Mouse (Mus musculus) cortical plate, adult 2 months (tissue): ENCODE measurements around the gene Tnnc1.

Source experiments
- CTCF ChIP-seq: fragments of 200-500 bp; IDR thresholded peaks from 2 replicates; pipeline ENCODE4 v1.5.1; 2011; ENCODE audit warnings: mild to moderate bottlenecking, control low read depth, low read length; ENCODE audit not compliant: insufficient read depth; ENCODE audit errors: extremely low read depth
- POLR2A ChIP-seq: fragments of 200-500 bp; IDR thresholded peaks from 2 replicates; pipeline ENCODE4 v1.6.1; 2011; ENCODE audit warnings: mild to moderate bottlenecking, low read length, control low read depth; ENCODE audit not compliant: insufficient read depth; ENCODE audit errors: extremely low read depth

DNA sequence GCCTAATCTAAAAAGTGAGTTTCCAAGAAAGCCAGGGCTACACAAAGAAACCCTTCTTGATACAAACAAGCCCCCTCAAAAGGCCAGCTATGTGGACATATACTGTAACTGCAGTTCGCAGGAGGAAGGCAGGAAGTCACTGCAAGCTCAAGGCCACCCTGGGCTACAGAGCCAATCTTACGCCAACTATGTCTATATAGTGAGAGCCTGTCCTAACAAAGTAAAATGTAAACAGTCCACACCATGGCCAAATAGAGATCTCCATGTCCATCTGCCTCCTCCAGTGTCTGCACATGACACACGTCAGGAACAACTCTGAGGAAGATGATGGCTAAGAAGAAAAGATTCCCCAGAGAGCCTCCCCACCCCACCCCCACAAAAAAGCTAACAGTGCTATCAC is 8.1 kb upstream of the Tnnc1 start:
- no peak for TF ChIP-seq POLR2A
- TF ChIP-seq CTCF, result no peak
